8 mouse cellular contexts compared by ENCODE assay signal in the genomic region with DNA sequence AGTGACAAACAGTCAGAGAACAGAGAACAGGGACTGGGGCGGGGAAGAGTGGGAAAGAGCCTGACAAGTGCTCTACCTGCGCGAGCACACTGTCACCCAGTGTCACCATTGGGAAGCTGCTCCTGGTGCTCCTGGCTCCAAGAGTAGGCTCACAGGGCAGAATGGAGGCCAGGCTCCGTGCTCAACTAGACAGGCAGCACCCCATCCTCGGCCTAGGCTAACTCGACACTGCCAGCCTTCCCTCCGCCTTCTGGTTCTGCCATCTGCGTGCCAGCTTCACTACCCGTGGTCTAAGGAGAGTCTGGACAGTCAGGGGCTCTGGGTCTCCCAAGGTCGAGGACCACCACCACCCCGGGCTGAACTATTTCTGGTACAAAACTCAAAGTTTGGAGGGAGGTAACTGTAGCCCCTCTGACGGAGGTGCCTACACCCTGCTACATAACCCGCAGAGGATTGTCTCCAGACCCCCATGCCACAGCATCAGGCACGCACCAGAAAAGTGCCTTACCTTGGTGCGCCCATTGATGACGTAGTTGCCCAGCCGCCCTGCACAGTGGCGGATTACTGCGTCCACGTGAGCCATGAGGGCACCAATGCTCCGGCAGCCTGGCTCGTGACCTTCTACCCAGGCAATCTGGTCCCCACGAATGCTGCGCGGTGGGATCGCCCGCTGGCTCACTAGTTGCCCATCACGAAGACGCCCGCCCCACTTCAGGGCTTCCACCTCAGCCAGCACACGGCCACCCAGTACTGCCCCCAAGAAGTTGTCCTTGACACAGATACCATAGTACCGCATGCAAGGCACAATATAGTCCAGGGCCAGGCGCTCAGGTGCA. TPM values are rescaled to one million over a fixed set of nuclear protein-coding genes. Genes with fewer than 3 reads are reported as not detected.
DNase-seq lines count a peak whose midpoint lies in the region; ATAC-seq and TF ChIP-seq lines count a peak whose summit lies in the region.

No protein-coding gene starts in this region.

- H3K9me3 ChIP-seq in lung, embryonic 16.5 days (ENCODE audit: control insufficient read depth, low read length) = no peaks in the 10 kb centered on the region
- no peaks in the 10 kb centered on the region for H3K9me3 ChIP-seq in hindbrain, postnatal 0 days (ENCODE audit: low read length)
- H3K9me3 ChIP-seq in midbrain, embryonic 13.5 days = no peaks in the 10 kb centered on the region

- H3K4me1 ChIP-seq in lung, embryonic 16.5 days (replicated peaks; ENCODE audit: control insufficient read depth, insufficient read depth, low read length) = peaks cover 53% of the 10 kb centered on the region
- peaks cover 39% of the 10 kb centered on the region for H3K4me1 ChIP-seq in hindbrain, postnatal 0 days (ENCODE audit: insufficient read depth, low read length)
- H3K4me1 ChIP-seq in midbrain, embryonic 13.5 days (replicated peaks) = peaks cover 73% of the 10 kb centered on the region

- H3K36me3 ChIP-seq in lung, embryonic 16.5 days (ENCODE audit: control insufficient read depth, insufficient read depth, low read length) = peaks cover 12% of the 10 kb centered on the region
- H3K36me3 ChIP-seq in hindbrain, postnatal 0 days (ENCODE audit: insufficient read depth, low read length) = peaks cover 5% of the 10 kb centered on the region; the same call in 1 of the 2 replicates
- peaks cover 36% of the 10 kb centered on the region for H3K36me3 ChIP-seq in midbrain, embryonic 13.5 days

- H3K4me3 ChIP-seq in lung, embryonic 16.5 days (ENCODE audit: low read length) = peak overlapping the region; percentile 62
- peak overlapping the region; percentile 70 for H3K4me3 ChIP-seq in hindbrain, postnatal 0 days (ENCODE audit: low read length)
- peak overlapping the region; percentile 77 for H3K4me3 ChIP-seq in midbrain, embryonic 13.5 days (replicated peaks)

- no peak for DNase-seq in lung, postnatal 14 days
- peak; percentile 51 to 63 for DNase-seq in cerebellum, postnatal 36 days
- DNase-seq in hindbrain, postnatal 0 days (ENCODE audit: low spot score) = no peak
- no peak for DNase-seq in thymus, postnatal 0 days (ENCODE audit: low spot score)
- DNase-seq in right cerebral cortex, postnatal 25 days = no peak
- DNase-seq in thymus, postnatal 10 days (ENCODE audit: low spot score in 2 of 2) = no peak

- H3K4me2 ChIP-seq in lung, embryonic 16.5 days (ENCODE audit: low read depth, low read length) = peak overlapping the region; percentile 89
- peak overlapping the region; percentile 87 for H3K4me2 ChIP-seq in hindbrain, postnatal 0 days (ENCODE audit: low read depth, low read length)
- peak overlapping the region; percentile 86 for H3K4me2 ChIP-seq in midbrain, embryonic 13.5 days (replicated peaks)

- H3K27me3 ChIP-seq in lung, embryonic 16.5 days (ENCODE audit: control insufficient read depth, insufficient read depth, low read depth, low read length) = no peaks in the 10 kb centered on the region
- H3K27me3 ChIP-seq in hindbrain, postnatal 0 days (ENCODE audit: insufficient read depth, low read length) = no peaks in the 10 kb centered on the region
- no peaks in the 10 kb centered on the region for H3K27me3 ChIP-seq in midbrain, embryonic 13.5 days

- 80% methylated on average over 33 of the region's 33 CpGs for WGBS in lung, embryonic 16.5 days
- WGBS in hindbrain, postnatal 0 days = 87% methylated on average over 33 of the region's 33 CpGs
- 89% methylated on average over 33 of the region's 33 CpGs for WGBS in midbrain, embryonic 13.5 days

- H3K27ac ChIP-seq in lung, embryonic 16.5 days (ENCODE audit: low read length) = no peak overlapping the region
- H3K27ac ChIP-seq in hindbrain, postnatal 0 days = no peak overlapping the region
- no peak overlapping the region for H3K27ac ChIP-seq in midbrain, embryonic 13.5 days

- H3K9ac ChIP-seq in lung, embryonic 16.5 days (ENCODE audit: low read length) = peak overlapping the region; percentile 92; the same call in 1 of the 2 replicates
- H3K9ac ChIP-seq in hindbrain, postnatal 0 days (replicated peaks; ENCODE audit: low read length) = peak overlapping the region; percentile 84; the same call in 1 of the 2 replicates
- H3K9ac ChIP-seq in midbrain, embryonic 13.5 days (replicated peaks) = peak overlapping the region; percentile 88

- TF ChIP-seq CTCF in hindbrain, postnatal 0 days (IDR thresholded peaks at IDR 0.05; ENCODE audit: low read depth) = no peak

- no peak for ATAC-seq in lung, embryonic 16.5 days (ENCODE audit: low read depth)
- ATAC-seq in hindbrain, postnatal 0 days = no peak
- ATAC-seq in midbrain, embryonic 13.5 days = no peak

RNA-seq across cellular contexts. Expression of gene Egln2, which starts 2.3 kb away (rescaled TPM):
- 68.8 and 72.9 TPM in 2 replicates for polyA plus RNA-seq in lung, embryonic 16.5 days (2015; fragmentation: Nextera tagmentation; extraction: Ambion mirVana)
- total RNA-seq in hindbrain, postnatal 0 days (2014; rRNA removed) = 116 and 117 TPM in 2 replicates
- polyA plus RNA-seq in hindbrain, postnatal 0 days (2015; fragmentation: Nextera tagmentation; extraction: Ambion mirVana) = 75.4 and 78.6 TPM in 2 replicates
- 87.0 and 101 TPM in 2 replicates for polyA plus RNA-seq in midbrain, embryonic 13.5 days (2015; fragmentation: Nextera tagmentation; extraction: Ambion mirVana)
- 52.4 and 59.5 TPM in 2 replicates for polyA plus RNA-seq in thymus, postnatal 0 days (2015; fragmentation: Nextera tagmentation; extraction: Ambion mirVana)

RNA-seq across cellular contexts. Expression of gene Cyp2t4, which starts 10.8 kb away (rescaled TPM):
- 0.18 TPM in 1 of 2 replicates, not detected in the other for polyA plus RNA-seq in lung, embryonic 16.5 days (2015; fragmentation: Nextera tagmentation; extraction: Ambion mirVana)
- not detected in 2 replicates for total RNA-seq in hindbrain, postnatal 0 days (2014; rRNA removed)
- 0.09 and 0.32 TPM in 2 replicates for polyA plus RNA-seq in hindbrain, postnatal 0 days (2015; fragmentation: Nextera tagmentation; extraction: Ambion mirVana)
- polyA plus RNA-seq in midbrain, embryonic 13.5 days (2015; fragmentation: Nextera tagmentation; extraction: Ambion mirVana) = 0.22 TPM in 1 of 2 replicates, not detected in the other
- 0.10 TPM in 1 of 2 replicates, not detected in the other for polyA plus RNA-seq in thymus, postnatal 0 days (2015; fragmentation: Nextera tagmentation; extraction: Ambion mirVana)

RNA-seq across cellular contexts. Expression of gene Rab4b, which starts 14.4 kb away (rescaled TPM):
- polyA plus RNA-seq in lung, embryonic 16.5 days (2015; fragmentation: Nextera tagmentation; extraction: Ambion mirVana) = 73.2 and 76.1 TPM in 2 replicates
- total RNA-seq in hindbrain, postnatal 0 days (2014; rRNA removed) = 66.7 and 76.9 TPM in 2 replicates
- 125 and 128 TPM in 2 replicates for polyA plus RNA-seq in hindbrain, postnatal 0 days (2015; fragmentation: Nextera tagmentation; extraction: Ambion mirVana)
- 104 and 110 TPM in 2 replicates for polyA plus RNA-seq in midbrain, embryonic 13.5 days (2015; fragmentation: Nextera tagmentation; extraction: Ambion mirVana)
- polyA plus RNA-seq in thymus, postnatal 0 days (2015; fragmentation: Nextera tagmentation; extraction: Ambion mirVana) = 125 and 131 TPM in 2 replicates

RNA-seq across cellular contexts. Expression of gene Gm21983, which starts 16.6 kb away (rescaled TPM):
- polyA plus RNA-seq in lung, embryonic 16.5 days (2015; fragmentation: Nextera tagmentation; extraction: Ambion mirVana) = 1.4 and 1.7 TPM in 2 replicates
- total RNA-seq in hindbrain, postnatal 0 days (2014; rRNA removed) = not detected in 2 replicates
- 0.43 and 0.44 TPM in 2 replicates for polyA plus RNA-seq in hindbrain, postnatal 0 days (2015; fragmentation: Nextera tagmentation; extraction: Ambion mirVana)
- polyA plus RNA-seq in midbrain, embryonic 13.5 days (2015; fragmentation: Nextera tagmentation; extraction: Ambion mirVana) = 0.36 TPM in 1 of 2 replicates, not detected in the other
- polyA plus RNA-seq in thymus, postnatal 0 days (2015; fragmentation: Nextera tagmentation; extraction: Ambion mirVana) = not detected in 2 replicates

RNA-seq across cellular contexts. Expression of gene Mia, which starts 16.6 kb away (rescaled TPM):
- polyA plus RNA-seq in lung, embryonic 16.5 days (2015; fragmentation: Nextera tagmentation; extraction: Ambion mirVana) = 170 and 185 TPM in 2 replicates
- 17.8 and 34.2 TPM in 2 replicates for total RNA-seq in hindbrain, postnatal 0 days (2014; rRNA removed)
- 63.6 and 70.1 TPM in 2 replicates for polyA plus RNA-seq in hindbrain, postnatal 0 days (2015; fragmentation: Nextera tagmentation; extraction: Ambion mirVana)
- polyA plus RNA-seq in midbrain, embryonic 13.5 days (2015; fragmentation: Nextera tagmentation; extraction: Ambion mirVana) = 3.6 and 5.1 TPM in 2 replicates
- polyA plus RNA-seq in thymus, postnatal 0 days (2015; fragmentation: Nextera tagmentation; extraction: Ambion mirVana) = 3.1 and 3.4 TPM in 2 replicates

Comparison
In these comparisons a context has a peak if more than half of its experiments do, and no peak if none do; other contexts are left out.
1. DNase-seq: peak in cerebellum, postnatal 36 days (2 of 2); none in lung, postnatal 14 days (single experiment), hindbrain, postnatal 0 days (single experiment), thymus, postnatal 0 days (single experiment), right cerebral cortex, postnatal 25 days (single experiment) and thymus, postnatal 10 days (0 of 2).
2. Peak in every context shown above with its lines, with median percentiles within 50 percentile points of each other: H3K4me2 ChIP-seq, H3K4me3 ChIP-seq and H3K9ac ChIP-seq.